Mouse (Mus musculus) limb, embryonic 10.5 days (tissue): ENCODE results near the gene Pdzd7. TPM values are rescaled to one million over a fixed set of nuclear protein-coding genes. Genes with fewer than 3 reads are reported as not detected.

Experiments used
- DNase-seq: peaks from one replicate; pipeline ENCODE4 v3.0.0-alpha.2; 2017; ENCODE audit warnings: low spot score
- H3K27ac ChIP-seq: fragments of 300-500 bp; sonication (generic); 2 replicates; pipeline ENCODE4 v1.5.1; 2016; ENCODE audit warnings: mild to moderate bottlenecking
- H3K27me3 ChIP-seq: fragments of 300-500 bp; sonication (generic); 2 replicates; pipeline ENCODE4 v1.6.1; 2016; ENCODE audit warnings: low read depth, mild to moderate bottlenecking; ENCODE audit not compliant: poor library complexity, severe bottlenecking
- H3K36me3 ChIP-seq: fragments of 300-500 bp; sonication (generic); 2 replicates; pipeline ENCODE4 v1.6.1; 2016; ENCODE audit warnings: mild to moderate bottlenecking, moderate library complexity
- H3K4me1 ChIP-seq: fragments of 300-500 bp; sonication (generic); 2 replicates; pipeline ENCODE4 v1.6.1; 2016
- H3K4me3 ChIP-seq: fragments of 300-500 bp; sonication (generic); 2 replicates; pipeline ENCODE4 v1.5.1; 2016; ENCODE audit warnings: mild to moderate bottlenecking, moderate library complexity
- H3K9me3 ChIP-seq: fragments of 300-500 bp; sonication (generic); replicated peaks from 2 replicates; pipeline ENCODE4 v1.6.1; 2016; ENCODE audit warnings: mild to moderate bottlenecking
- WGBS: fragments of 180-500 bp; shearing (Covaris S2); methylation state at CpG from one replicate; pipeline ENCODE4 v1.1.7; 2016; 5-methylcytosine and 5-hydroxymethylcytosine counted together
- polyA plus RNA-seq: library from polyadenylated mRNA; unstranded; fragments of >200 nt; fragmentation: Nextera tagmentation; extraction: Ambion mirVana; gene quantifications from 2 replicates; pipeline ENCODE4 v1.2.1, GENCODE M21; 2016

Pdzd7 gene
- polyA plus RNA-seq, 1 experiment from 2014 or later = 0.28 TPM

GRCm38 (mm10) chr19:45021362-45021761, 24.2 kb downstream of the Pdzd7 start:
- Histone ChIP-seq H3K27me3 (no peaks in the 10 kb centered on the region), H3K4me3 (0 out of 2 replicates have a peak overlapping the region, but pooled peaks have one; percentile 9), H3K9me3 (no peaks in the 10 kb centered on the region), H3K36me3 (peaks cover 68% of the 10 kb centered on the region), H3K27ac (0 out of 2 replicates have a peak overlapping the region, but pooled peaks have one; percentile 25), H3K4me1 (peaks cover 57% of the 10 kb centered on the region)
- no peak for DNase-seq
- WGBS = 97% methylated on average over 15 of the region's 15 CpGs

GRCm38 (mm10) chr19:45020348-45020747, 25.2 kb downstream of the Pdzd7 start:
- 76% methylated on average over 6 of the region's 6 CpGs for WGBS
- H3K27me3 ChIP-seq = no peaks in the 10 kb centered on the region
- H3K4me1 ChIP-seq = peaks cover 61% of the 10 kb centered on the region
- 0 out of 2 replicates have a peak overlapping the region, but pooled peaks have one; percentile 31 for H3K27ac ChIP-seq
- no peaks in the 10 kb centered on the region for H3K9me3 ChIP-seq
- peaks cover 58% of the 10 kb centered on the region for H3K36me3 ChIP-seq
- peak overlapping the region; percentile 9 for H3K4me3 ChIP-seq
- DNase-seq = no peak

- Histone ChIP-seq H3K27me3 (no peaks in the 10 kb centered on the region), H3K4me1 (peaks cover 74% of the 10 kb centered on the region), H3K36me3 (peaks cover 38% of the 10 kb centered on the region), H3K9me3 (no peaks in the 10 kb centered on the region), H3K27ac (peak overlapping the region; percentile 92), H3K4me3 (peak overlapping the region; percentile 76)
- peak; percentile 64 for DNase-seq
- WGBS = 0% methylated on average over 13 of the region's 13 CpGs
These were observed 27.1 kb downstream of the Pdzd7 start for GRCm38 (mm10) chr19:45018351-45018831.

GRCm38 (mm10) chr19:45017909-45018308, 27.6 kb downstream of the Pdzd7 start:
- under 1% methylated on average over 48 of the region's 48 CpGs for WGBS
- Histone ChIP-seq H3K9me3 (no peaks in the 10 kb centered on the region), H3K4me3 (peak overlapping the region; percentile 76), H3K27me3 (no peaks in the 10 kb centered on the region), H3K4me1 (peaks cover 79% of the 10 kb centered on the region), H3K27ac (peak overlapping the region; percentile 92), H3K36me3 (peaks cover 33% of the 10 kb centered on the region)
- DNase-seq = peak; percentile 91

GRCm38 (mm10) chr19:45017216-45017771, 28.2 kb downstream of the Pdzd7 start:
- H3K9me3 ChIP-seq = no peaks in the 10 kb centered on the region
- DNase-seq = peak; percentile 90
- H3K36me3 ChIP-seq = peaks cover 30% of the 10 kb centered on the region
- peak overlapping the region; percentile 92 for H3K27ac ChIP-seq
- H3K4me3 ChIP-seq = peak overlapping the region; percentile 76
- 0% methylated on average over 16 of the region's 27 CpGs for WGBS
- peaks cover 85% of the 10 kb centered on the region for H3K4me1 ChIP-seq
- H3K27me3 ChIP-seq = no peaks in the 10 kb centered on the region

- Histone ChIP-seq H3K9me3 (no peaks in the 10 kb centered on the region), H3K27me3 (no peaks in the 10 kb centered on the region), H3K27ac (peak overlapping the region; percentile 92), H3K36me3 (peaks cover 30% of the 10 kb centered on the region), H3K4me1 (peaks cover 84% of the 10 kb centered on the region), H3K4me3 (peak overlapping the region; percentile 76)
- 1% methylated on average over 18 of the region's 18 CpGs for WGBS
- peak; percentile 71 for DNase-seq
These were observed 28.9 kb downstream of the Pdzd7 start for GRCm38 (mm10) chr19:45016341-45017215.

- peak; percentile 73 for DNase-seq
These were observed 29.8 kb downstream of the Pdzd7 start for GRCm38 (mm10) chr19:45015518-45016281.

GRCm38 (mm10) chr19:45014981-45015402, 30.5 kb downstream of the Pdzd7 start:
- no peaks in the 10 kb centered on the region for H3K9me3 ChIP-seq
- H3K27ac ChIP-seq = peak overlapping the region; percentile 92
- WGBS = 0% methylated on average over 25 of the region's 25 CpGs
- H3K36me3 ChIP-seq = peaks cover 30% of the 10 kb centered on the region
- H3K4me1 ChIP-seq = peaks cover 68% of the 10 kb centered on the region
- no peaks in the 10 kb centered on the region for H3K27me3 ChIP-seq
- H3K4me3 ChIP-seq = peak overlapping the region; percentile 76
- peak; percentile 77 for DNase-seq

More at GRCm38 (mm10) chr19:45015518-45016281, 29.8 kb downstream of the Pdzd7 start:
- peak overlapping the region; percentile 76 for H3K4me3 ChIP-seq
- no peaks in the 10 kb centered on the region for H3K27me3 ChIP-seq
- peak overlapping the region; percentile 92 for H3K27ac ChIP-seq
- WGBS = under 1% methylated on average over 34 of the region's 34 CpGs
- H3K9me3 ChIP-seq = no peaks in the 10 kb centered on the region
- H3K4me1 ChIP-seq = peaks cover 76% of the 10 kb centered on the region
- H3K36me3 ChIP-seq = peaks cover 30% of the 10 kb centered on the region

- Histone ChIP-seq H3K4me3 (peak within 1 kb of the TSS; percentile 76), H3K27me3 (no peaks in the 10 kb centered on the region), H3K9me3 (no peaks in the 10 kb centered on the region), H3K27ac (peak within 1 kb of the TSS; percentile 92), H3K4me1 (peaks cover 64% of the 10 kb centered on the region), H3K36me3 (peaks cover 30% of the 10 kb centered on the region)
- WGBS = 3% methylated on average over 10 of the region's 10 CpGs
- DNase-seq = peak; percentile 73
These were observed 31.1 kb downstream of the Pdzd7 start, which contains the start of gene Lzts2 for GRCm38 (mm10) chr19:45014335-45014971. Gene Lzts2 (plus strand): TSS chr19:45014414.

GRCm38 (mm10) chr19:45013581-45014225, 31.8 kb downstream of the Pdzd7 start:
- no peak for DNase-seq
- H3K27me3 ChIP-seq = no peaks in the 10 kb centered on the region
- H3K27ac ChIP-seq = peak overlapping the region; percentile 92
- H3K4me3 ChIP-seq = peak overlapping the region; percentile 76; the same call in 1 of the 2 replicates
- H3K9me3 ChIP-seq = no peaks in the 10 kb centered on the region
- WGBS = 39% methylated on average over 6 of the region's 6 CpGs
- H3K4me1 ChIP-seq = peaks cover 58% of the 10 kb centered on the region
- peaks cover 36% of the 10 kb centered on the region for H3K36me3 ChIP-seq

- 46% methylated on average over 6 of the region's 6 CpGs for WGBS
- H3K27me3 ChIP-seq = no peaks in the 10 kb centered on the region
- no peaks in the 10 kb centered on the region for H3K9me3 ChIP-seq
- no peak overlapping the region for H3K4me3 ChIP-seq
- H3K36me3 ChIP-seq = peaks cover 47% of the 10 kb centered on the region
- H3K4me1 ChIP-seq = peaks cover 52% of the 10 kb centered on the region
- peak overlapping the region; percentile 92 for H3K27ac ChIP-seq
- DNase-seq = no peak
These were observed 32.9 kb downstream of the Pdzd7 start for GRCm38 (mm10) chr19:45012636-45013035.
